Mouse (Mus musculus) spleen, adult 2 months (tissue): Measurements from ENCODE around the gene Odf2. TPM values are rescaled to one million over a fixed set of nuclear protein-coding genes. Genes with fewer than 3 reads are reported as not detected.
A peak's percentile ranks its signal among the peaks of the same experiment; 100 is the strongest.

Experiments
- DNase-seq, 2 experiments: peaks; one replicate each; pipeline versions ENCODE4 v3.0.0 to v3.0.0-alpha.2; 2012 to 2021; ENCODE audit warnings: low spot score in 2 of 2, low read depth in 1 of 2
- H3K27ac ChIP-seq: fragments of 200-500 bp; 2 replicates; pipeline ENCODE4 v1.5.1; 2012; ENCODE audit warnings: low read length, inconsistent platforms; ENCODE audit not compliant: insufficient read depth
- H3K27me3 ChIP-seq: fragments of 200-500 bp; 2 replicates; pipeline ENCODE4 v1.6.1; 2012; ENCODE audit warnings: mild to moderate bottlenecking, moderate library complexity, low read length, inconsistent platforms; ENCODE audit not compliant: control insufficient read depth, insufficient read depth
- H3K36me3 ChIP-seq: fragments of 200-500 bp; 2 replicates; pipeline ENCODE4 v1.6.1; 2012; ENCODE audit warnings: mild to moderate bottlenecking, low read length, inconsistent platforms; ENCODE audit not compliant: control insufficient read depth, insufficient read depth
- H3K4me1 ChIP-seq: fragments of 200-500 bp; 2 replicates; pipeline ENCODE4 v1.6.1; 2011; ENCODE audit warnings: inconsistent platforms; ENCODE audit not compliant: control insufficient read depth, insufficient read depth, insufficient read length
- H3K4me3 ChIP-seq: fragments of 200-500 bp; 2 replicates; pipeline ENCODE4 v1.5.1; 2011; ENCODE audit warnings: mild to moderate bottlenecking, inconsistent platforms; ENCODE audit not compliant: insufficient read depth, insufficient read length; ENCODE audit errors: extremely low read depth
- CTCF ChIP-seq: fragments of 200-500 bp; IDR thresholded peaks from 2 replicates; pipeline ENCODE4 v1.5.1; 2011; ENCODE audit warnings: mild to moderate bottlenecking, inconsistent platforms; ENCODE audit not compliant: insufficient read depth, insufficient read length, insufficient replicate concordance; ENCODE audit errors: extremely low read depth
- POLR2A ChIP-seq: fragments of 200-500 bp; IDR thresholded peaks from 2 replicates; pipeline ENCODE4 v1.6.1; 2011; ENCODE audit warnings: low read depth, low read length, inconsistent platforms
- WGBS: fragments of 180-500 bp; shearing (Covaris S2); methylation state at CpG from one replicate; pipeline ENCODE4 v1.1.7; 2018; 5-methylcytosine and 5-hydroxymethylcytosine counted together
- polyA plus RNA-seq: library from polyadenylated mRNA; depleted of rRNA; stranded (reverse); fragments of >200 nt; gene quantifications from 2 replicates; pipeline ENCODE4 v1.2.3, GENCODE M21; 2012; rRNA removed

Gene Odf2
- 26.3 and 28.2 TPM in 2 replicates for polyA plus RNA-seq

DNA sequence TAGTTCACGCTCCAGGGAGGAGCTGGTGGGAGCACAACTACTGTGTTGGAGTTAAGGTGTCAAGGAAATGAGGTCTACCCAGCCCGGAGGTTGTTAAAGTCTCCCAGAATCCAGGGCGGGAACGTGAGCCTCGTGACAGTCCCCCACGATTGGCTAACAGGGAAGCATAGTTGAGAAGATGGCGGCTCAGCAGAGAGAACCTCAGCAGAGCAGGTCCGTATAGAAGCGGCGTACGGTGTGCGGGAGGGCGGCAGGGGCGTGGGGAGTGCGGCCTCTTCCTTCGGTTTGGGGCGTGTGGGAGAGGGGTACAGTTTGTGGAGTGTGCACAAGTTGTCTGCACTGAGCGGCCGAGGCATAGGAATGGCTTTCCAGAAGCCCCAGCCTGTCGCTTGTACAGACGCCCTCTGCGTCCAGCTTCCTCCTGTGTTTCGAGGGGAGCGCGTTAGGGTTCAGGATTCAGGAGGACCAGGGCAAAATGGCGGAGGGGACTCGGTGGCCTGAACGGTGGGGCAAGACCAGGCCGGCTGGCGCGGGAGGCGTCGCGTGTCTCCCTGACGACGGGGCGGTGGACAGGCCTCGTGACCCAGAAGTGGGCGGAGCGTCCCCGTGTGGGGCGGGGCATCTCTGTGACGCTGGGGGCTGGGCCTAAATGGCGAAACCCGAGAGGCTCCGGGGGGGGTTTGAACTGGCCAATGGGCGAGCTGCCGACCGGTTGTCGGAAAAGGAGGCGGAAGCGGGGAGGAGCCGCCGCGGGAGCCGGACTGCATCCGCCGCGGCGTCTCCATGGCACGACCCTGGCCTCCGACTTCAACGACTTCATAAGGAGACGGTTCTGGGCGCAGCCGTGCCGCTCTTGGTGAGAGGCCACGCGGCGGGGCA, at the start of gene Odf2:
Gene Odf2, plus strand, starts transcription at position 156 of the 879 bp plus-strand sequence.
- peak; percentile 96 to 100 for DNase-seq
- Histone ChIP-seq H3K27me3 (no peaks in the 10 kb centered on the region), H3K4me3 (peak within 1 kb of the TSS; percentile 99), H3K27ac (peak within 1 kb of the TSS; percentile 64), H3K4me1 (peaks cover 10% of the 10 kb centered on the region), H3K36me3 (peaks cover 14% of the 10 kb centered on the region)
- WGBS: 1% methylated on average over 61 of the region's 70 CpGs
- TF ChIP-seq POLR2A (peak; percentile 49), CTCF (no peak)

DNA sequence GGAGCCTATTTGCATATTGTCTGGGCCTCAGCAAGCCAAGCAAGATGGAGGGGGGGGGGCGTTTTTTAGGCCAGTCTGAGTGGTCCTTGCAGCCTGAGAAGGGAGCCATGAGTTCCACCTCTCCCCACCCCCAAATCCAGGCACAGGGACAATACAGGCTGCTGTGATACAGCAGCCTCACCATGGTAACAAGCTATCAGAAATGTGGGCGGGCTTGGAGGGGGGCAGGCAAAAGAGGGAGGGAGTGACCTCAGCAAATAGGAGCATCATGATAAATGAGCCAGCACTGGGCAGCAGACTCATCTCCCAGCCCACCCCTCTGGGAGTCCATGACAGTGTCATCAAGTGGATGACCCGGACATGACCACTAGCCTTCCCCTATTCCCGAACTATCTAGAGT, 49.6 kb upstream of the Odf2 start:
- Histone ChIP-seq H3K36me3 (peaks cover 25% of the 10 kb centered on the region), H3K27ac (no peak overlapping the region), H3K27me3 (no peaks in the 10 kb centered on the region), H3K4me3 (no peak overlapping the region), H3K4me1 (no peaks in the 10 kb centered on the region)
- DNase-seq: no peak
- WGBS: 81% methylated on average over 4 of the region's 4 CpGs
- no peak for TF ChIP-seq CTCF
- no peak for TF ChIP-seq POLR2A

DNA sequence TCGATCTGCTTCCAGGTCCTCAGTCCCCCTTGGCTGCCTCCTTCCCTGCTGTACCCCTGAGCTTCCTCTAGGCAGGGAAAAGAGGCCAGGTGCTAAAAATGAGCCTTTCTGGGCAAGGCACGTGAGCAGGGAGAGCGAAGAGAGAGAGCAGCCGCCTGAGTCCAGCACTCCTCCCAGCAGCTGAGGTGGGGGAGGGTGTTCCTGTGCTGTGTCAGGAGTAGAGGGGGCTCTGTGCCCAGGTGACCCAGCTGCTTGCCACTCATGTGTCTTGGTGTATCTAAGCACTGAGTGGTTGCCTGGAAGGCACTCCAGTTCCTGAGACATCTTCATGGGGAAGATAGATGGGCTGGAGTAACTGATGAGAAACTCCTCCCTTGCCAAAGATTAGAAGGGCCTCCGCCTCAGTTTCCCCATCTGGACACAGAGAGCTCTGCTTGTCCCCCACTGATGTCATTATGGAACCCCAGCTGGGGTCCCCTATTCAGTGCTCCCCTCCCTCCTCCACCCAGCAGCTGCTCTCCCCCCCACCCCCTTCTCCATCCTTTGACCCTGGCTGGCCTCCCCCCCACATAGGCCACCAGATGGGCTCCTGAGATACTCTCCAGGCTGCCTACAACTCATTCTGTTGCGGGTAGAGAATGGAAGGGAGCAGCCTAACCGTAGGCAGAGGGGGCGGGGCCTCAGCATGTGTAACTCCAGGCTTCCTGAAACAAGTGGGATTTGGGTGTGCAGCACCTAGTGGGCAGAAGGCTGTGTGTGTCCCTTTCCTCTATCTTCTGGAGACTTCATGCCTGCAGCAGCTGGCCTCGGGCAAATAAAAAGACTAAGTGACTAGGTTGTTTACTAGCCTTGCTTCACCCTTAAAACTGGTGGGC, 45.6 kb upstream of the Odf2 start:
- Histone ChIP-seq H3K27me3 (no peaks in the 10 kb centered on the region), H3K27ac (no peak overlapping the region), H3K4me1 (no peaks in the 10 kb centered on the region), H3K4me3 (no peak overlapping the region), H3K36me3 (peaks cover 26% of the 10 kb centered on the region)
- WGBS: 88% methylated on average over 9 of the region's 9 CpGs
- no peak for DNase-seq
- no peak for TF ChIP-seq POLR2A
- no peak for TF ChIP-seq CTCF

DNA sequence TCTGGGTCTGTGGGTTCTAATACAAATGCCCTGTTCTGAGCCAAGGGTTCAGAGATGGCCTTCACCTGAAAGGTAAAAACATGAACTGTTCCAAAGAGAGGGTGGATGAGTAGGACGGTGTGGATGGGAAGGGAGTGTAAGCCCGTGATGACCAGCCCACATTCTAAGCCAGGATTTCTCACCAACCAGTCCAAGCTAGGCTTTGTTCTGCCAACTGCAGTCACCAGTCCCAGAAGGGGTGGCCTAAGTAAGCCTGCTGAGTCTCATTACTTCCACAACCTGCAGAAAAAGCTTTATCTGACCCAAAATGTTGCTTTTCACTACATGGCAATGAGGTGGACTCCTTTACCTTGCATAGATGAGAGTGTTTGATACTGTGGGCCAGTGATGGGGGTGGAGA, 44.9 kb upstream of the Odf2 start:
- H3K27me3 ChIP-seq: no peaks in the 10 kb centered on the region
- DNase-seq: no peak
- 96% methylated on average over 2 of the region's 2 CpGs for WGBS
- H3K27ac ChIP-seq: no peak overlapping the region
- no peaks in the 10 kb centered on the region for H3K4me1 ChIP-seq
- H3K4me3 ChIP-seq: no peak overlapping the region
- TF ChIP-seq POLR2A: no peak
- TF ChIP-seq CTCF: no peak
- peaks cover 23% of the 10 kb centered on the region for H3K36me3 ChIP-seq

DNA sequence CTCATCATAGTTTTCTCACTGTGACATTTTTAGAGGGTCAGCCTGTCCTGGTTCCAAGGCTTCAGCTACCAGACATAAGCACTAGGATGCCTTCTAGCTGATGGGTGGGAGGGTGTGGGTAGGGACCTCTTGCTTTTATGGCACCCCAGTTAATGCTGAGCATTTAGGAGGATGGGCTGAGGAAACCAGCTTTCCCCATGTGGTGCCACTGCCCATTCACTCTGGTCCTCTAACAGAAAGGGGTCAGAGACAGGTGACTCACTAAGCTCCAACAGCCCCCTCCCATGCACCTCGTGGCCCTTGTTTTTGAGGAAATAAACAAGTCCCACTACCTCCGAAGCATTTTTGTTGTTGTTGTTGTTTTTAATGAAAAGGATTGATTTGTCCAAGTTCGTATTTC, 44.4 kb upstream of the Odf2 start:
- no peaks in the 10 kb centered on the region for H3K4me1 ChIP-seq
- 95% methylated on average over 3 of the region's 3 CpGs for WGBS
- DNase-seq: no peak
- TF ChIP-seq POLR2A: no peak
- no peak for TF ChIP-seq CTCF
- H3K4me3 ChIP-seq: no peak overlapping the region
- no peaks in the 10 kb centered on the region for H3K27me3 ChIP-seq
- no peak overlapping the region for H3K27ac ChIP-seq
- H3K36me3 ChIP-seq: peaks cover 23% of the 10 kb centered on the region

DNA sequence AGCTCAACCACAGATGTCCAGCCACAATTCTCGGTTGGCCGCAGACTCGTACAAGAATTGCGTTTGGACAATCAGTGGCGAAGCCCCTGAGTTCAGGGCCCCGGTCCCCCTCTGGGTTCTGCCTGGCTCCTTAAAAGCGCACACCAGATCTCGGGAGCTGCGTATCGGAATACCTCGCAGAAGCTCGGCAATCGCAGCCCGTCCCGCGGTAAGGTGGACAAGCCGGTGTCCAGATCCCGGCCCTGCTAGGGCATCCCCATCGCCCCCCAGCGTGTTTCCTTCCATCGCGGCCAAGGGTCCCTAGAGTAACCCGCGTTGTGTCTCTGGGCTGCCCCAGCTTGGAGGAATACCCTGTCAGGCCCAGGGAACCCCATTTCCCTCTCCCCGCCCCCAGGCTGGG, 43.4 kb upstream of the Odf2 start:
- H3K4me1 ChIP-seq: no peaks in the 10 kb centered on the region
- no peak overlapping the region for H3K4me3 ChIP-seq
- H3K27ac ChIP-seq: no peak overlapping the region
- H3K36me3 ChIP-seq: peaks cover 23% of the 10 kb centered on the region
- no peak for DNase-seq
- WGBS: 83% methylated on average over 25 of the region's 25 CpGs
- TF ChIP-seq CTCF (no peak), POLR2A (no peak)
- H3K27me3 ChIP-seq: no peaks in the 10 kb centered on the region
